In the genomic region with DNA sequence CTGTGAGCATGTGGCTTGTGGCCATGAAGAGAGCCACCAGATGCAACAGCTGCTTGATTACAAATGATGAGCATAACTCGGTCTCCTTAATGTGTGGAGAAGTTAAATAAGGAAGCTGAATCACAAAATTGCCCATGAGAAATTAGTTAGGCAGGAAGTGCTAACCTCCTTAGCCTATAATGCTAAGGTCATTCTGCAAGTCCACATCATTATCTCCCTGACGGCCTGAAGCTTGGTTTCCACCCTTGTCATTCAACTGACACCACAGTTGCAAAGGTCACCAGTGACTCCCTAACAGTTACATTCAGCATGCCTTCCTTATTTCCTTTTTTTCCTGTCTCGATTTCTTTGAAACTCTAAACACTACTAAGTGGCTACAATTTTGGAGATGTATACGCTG, we compare ENCODE assay signal across 19 mouse cellular contexts. TPM values are rescaled to one million over a fixed set of nuclear protein-coding genes. Genes with fewer than 3 reads are reported as not detected.
DNase-seq lines count a peak whose midpoint lies in the region; ATAC-seq lines count a peak whose summit lies in the region.
"Had no signal": no experiment of that assay in that cellular context is flagged by ENCODE, and none has a peak within 500 bp of the region (broad histone marks: within the 10 kb centered on the region; RNA-seq: fewer than 3 reads in every experiment).

No protein-coding gene starts in this region.

- peak; percentile 98 for DNase-seq in 416B (ENCODE audit: low read depth)
- peak; percentile 14 for DNase-seq in ZHBTc4 (ENCODE audit: low read depth, low spot score)
- DNase-seq in layer of hippocampus, adult 11-12 months (ENCODE audit: low spot score): no peak
- DNase-seq in kidney, adult 8-10 months: no peak
- DNase-seq: adrenal gland, adult 2 months; adrenal gland, postnatal 14 days; adrenal gland, postnatal 36 days; cerebellum, adult 11-12 months; cerebellum, adult 2 months; cerebellum, adult 9-10 months; cerebellum, postnatal 10 days; cerebellum, postnatal 25 days; embryo, embryonic 11 days had no signal

- peak; percentile 55; the same call in 1 of the 2 replicates for ATAC-seq in megakaryocyte progenitor cell, adult 5-6 weeks (replicated peaks; ENCODE audit: poor library complexity)
- ATAC-seq: CD4-positive, CD25-positive, alpha-beta regulatory T cell, adult 4 months; forebrain, embryonic 14.5 days; forebrain, embryonic 16.5 days; Patski had no signal

RNA-seq across cellular contexts. Expression of a gene that starts 55.7 kb away (rescaled TPM):
- not detected in 2 replicates for total RNA-seq in megakaryocyte progenitor cell, adult 5-6 weeks (2015)
- not detected in 2 replicates for total RNA-seq in megakaryocyte progenitor cell, adult 5-6 weeks (2017)
- total RNA-seq: adrenal gland, postnatal 36 days; CH12.LX had no signal

Comparison
In these comparisons a context has a peak if more than half of its experiments do, and no peak if none do; other contexts are left out.
1. DNase-seq: peak in 416B (single experiment) and ZHBTc4 (single experiment); none in layer of hippocampus, adult 11-12 months (single experiment) and kidney, adult 8-10 months (0 of 2).